Mouse (Mus musculus) lung, postnatal 4 days (tissue): ENCODE data around the gene Pus1.

ENCODE experiments used
- DNase-seq, 2 experiments: peaks; one replicate each; pipeline ENCODE4 v3.0.0; 2021

Pus1 gene

GRCm38 (mm10) chr5:110779998-110780760, at the start of gene Pus1:
Pus1 (minus strand) TSS chr5:110780659.
- peak; percentile 95 to 96 for DNase-seq

- no peak for DNase-seq
Observed at GRCm38 (mm10) chr5:110827576-110827975, 47.1 kb upstream of the Pus1 start.

GRCm38 (mm10) chr5:110826781-110827495, 46.5 kb upstream of the Pus1 start:
- DNase-seq: no peak

DNA sequence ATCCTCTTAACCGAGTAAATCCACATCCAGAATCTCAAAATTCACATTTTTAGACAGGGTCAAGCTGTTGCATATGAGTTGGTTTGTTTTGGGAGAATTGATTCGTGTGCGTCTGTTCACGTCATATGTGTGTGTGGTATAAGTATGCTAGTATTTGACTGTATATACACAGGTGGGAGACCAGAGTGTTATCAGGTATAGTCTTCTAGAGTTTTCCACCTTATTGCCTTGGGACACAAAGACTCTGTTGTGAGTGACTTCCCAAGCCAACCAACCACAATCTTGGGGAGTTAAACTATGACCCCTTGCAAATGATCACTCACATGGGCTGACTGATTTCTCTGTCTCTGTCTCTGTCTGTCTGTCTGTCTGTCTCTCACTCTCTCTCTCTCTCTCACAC, 44.0 kb upstream of the Pus1 start:
- DNase-seq: no peak

- peak; percentile 99 to 100 for DNase-seq
Observed at GRCm38 (mm10) chr5:110809667-110810325, 29.3 kb upstream of the Pus1 start, which contains the start of gene Ulk1. Ulk1 (minus strand) TSS chr5:110810097.

- peak in 1 of 2 experiments; percentile 38 for DNase-seq
Observed at GRCm38 (mm10) chr5:110808821-110809666, 28.6 kb upstream of the Pus1 start.

DNA sequence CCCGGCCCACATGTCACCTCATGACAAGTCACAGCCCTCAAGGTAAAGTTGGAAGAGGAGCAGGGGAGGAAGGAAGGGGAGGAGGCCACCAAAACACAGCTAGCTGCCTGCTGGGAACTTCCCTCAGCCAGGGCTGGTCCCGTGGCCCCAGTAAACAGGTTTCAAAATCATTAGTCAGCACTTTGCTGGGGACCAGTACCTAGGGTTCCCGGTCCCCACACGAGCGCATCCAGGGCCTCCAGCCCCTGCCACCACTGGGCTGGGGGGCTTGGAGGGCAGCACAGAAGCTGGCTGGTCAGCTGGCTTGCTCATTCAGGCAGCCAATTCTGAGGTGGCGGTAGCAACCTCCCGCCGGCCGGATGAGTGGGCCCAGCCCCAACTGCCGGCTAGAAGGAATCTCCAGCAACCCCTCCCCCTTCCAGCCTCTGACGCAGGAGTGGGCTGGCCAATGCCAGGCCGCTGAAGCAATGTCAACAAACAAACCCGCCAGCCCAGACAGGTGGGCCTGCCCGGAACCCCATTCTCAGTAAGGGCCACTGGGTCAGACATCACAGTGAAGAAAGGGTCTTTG, 27.7 kb upstream of the Pus1 start:
- peak; percentile 92 to 93 for DNase-seq

DNA sequence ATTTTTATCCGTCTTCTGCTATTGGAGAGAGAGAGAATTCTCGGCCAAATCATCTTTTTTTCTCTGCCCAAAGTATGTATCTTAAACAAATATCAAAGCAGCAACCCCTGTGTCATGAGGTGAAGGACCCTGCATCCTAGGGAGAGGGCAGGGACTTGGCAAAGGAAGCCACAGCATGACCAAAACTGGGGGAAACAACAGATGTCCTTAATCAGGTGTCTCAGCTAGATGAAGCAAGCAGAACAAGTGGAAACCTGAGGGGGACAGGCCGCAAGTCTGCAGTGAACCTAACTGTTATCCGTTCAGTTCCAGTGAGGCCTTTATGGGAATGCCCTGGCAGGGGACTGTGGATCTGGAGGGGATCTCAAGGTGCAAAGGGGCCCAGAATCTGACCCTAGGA, 27.0 kb upstream of the Pus1 start:
- DNase-seq: no peak

GRCm38 (mm10) chr5:110806676-110807075, 26.2 kb upstream of the Pus1 start:
- no peak for DNase-seq

- no peak for DNase-seq
Observed at GRCm38 (mm10) chr5:110806154-110806553, 25.7 kb upstream of the Pus1 start.

- DNase-seq: no peak
Observed at GRCm38 (mm10) chr5:110804012-110804743, 23.7 kb upstream of the Pus1 start.

GRCm38 (mm10) chr5:110802809-110803208, 22.4 kb upstream of the Pus1 start:
- DNase-seq: no peak

DNA sequence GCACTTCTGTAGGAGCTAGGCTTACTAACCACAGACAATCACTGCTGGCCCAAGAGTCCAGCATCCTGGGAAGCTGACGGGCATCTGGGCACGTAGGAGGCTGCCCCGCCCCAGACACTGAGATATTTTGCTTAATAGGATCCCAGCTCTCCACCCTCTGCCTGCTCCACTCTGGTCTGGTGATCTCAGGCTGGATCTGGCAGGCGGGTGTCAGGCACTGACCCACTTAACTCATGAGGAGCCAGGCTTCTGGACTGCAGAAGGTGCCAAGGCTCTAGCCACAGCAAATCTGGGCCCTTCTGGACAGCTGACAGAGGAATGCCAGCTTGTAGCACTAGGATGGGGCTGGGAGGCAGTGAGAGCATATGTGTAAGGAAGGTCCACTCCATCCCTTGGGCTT, 21.7 kb upstream of the Pus1 start:
- no peak for DNase-seq

DNA sequence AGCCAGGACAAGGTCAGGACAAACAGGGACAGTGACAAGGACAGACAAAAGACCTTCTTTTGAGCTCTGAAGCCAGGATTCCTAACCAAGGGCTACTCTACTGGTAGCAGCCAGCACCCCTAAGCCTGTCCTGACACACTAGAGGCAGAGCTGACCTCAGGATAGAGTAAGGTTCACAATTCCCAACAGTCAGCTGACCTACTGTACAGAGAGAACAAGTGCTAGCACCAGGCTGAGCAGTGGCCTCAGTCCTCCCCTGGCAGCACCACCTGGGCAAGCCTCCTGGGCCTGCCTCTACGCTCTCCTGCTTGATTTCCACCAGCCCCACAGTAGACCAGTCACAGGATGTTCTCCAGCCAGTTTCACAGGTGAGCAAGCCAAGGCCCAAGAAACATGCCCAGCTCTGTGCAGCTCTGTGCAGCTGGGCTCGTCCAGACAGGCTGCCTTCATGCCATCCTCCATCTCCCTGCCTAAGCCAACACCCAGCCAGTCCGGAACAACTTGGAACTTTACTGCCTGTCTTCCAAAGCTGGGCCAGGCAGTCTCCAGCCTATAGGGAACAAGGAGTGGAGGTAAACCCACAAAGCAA, 20.7 kb upstream of the Pus1 start:
- DNase-seq: no peak

GRCm38 (mm10) chr5:110797696-110798095, 17.2 kb upstream of the Pus1 start:
- peak in 1 of 2 experiments; percentile 39 for DNase-seq

- DNase-seq: no peak
Observed at GRCm38 (mm10) chr5:110794363-110794762, 13.9 kb upstream of the Pus1 start.

DNA sequence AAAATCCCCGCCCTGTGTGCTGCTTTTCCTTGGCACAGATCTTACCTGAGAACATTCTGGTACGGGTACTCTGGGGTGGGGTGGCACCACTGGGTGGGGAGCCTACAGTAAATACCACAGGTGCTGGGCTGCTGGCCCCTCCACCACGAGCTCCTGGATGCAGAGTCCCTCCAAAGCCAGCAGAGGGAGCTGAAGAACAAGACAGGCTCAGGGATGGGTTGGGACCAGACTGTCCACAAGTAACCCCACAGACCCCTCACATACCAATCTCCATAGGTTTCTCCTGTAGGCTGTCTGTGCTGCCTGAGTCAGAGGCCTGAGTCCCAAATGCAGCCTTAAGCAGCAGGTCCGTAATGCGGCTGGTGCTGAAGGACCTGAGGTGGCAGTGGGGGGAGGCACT, 8.2 kb upstream of the Pus1 start:
- peak in 1 of 2 experiments; percentile 62 for DNase-seq

DNA sequence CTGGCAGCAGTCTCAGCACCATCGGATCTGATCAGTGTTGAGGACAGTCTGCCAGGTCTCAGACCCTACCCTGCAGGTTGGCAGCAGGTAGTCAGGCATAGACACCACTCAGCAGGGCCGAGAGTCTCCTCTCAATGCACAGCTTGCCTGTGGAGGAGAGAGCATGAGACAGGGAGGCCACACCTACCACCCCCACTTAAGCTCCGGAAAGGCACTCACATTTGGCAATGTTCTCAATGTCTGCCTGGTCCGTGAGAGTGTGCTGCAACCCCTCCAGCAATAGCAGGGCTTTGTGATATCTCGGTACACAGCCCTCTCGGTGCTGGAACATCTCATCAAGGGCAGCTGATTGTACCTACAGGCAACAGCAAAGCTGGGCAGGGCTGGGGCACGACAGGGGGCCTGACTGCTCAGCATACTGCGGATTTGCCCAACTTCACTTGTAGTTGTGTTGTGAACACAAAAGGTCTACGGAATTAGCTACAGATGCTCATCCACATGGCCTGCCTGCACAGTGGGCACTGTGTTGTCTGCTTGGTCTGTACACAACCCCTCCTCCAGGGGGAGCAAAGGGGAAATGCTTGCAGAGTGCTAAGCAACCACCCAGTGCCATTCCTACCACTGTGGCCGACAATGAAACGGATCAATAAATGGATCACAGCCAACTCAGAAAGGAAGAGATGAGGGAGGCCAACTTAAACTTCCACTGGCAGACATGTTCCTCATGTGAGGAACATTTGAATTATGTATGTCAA, 5.8 kb upstream of the Pus1 start:
- DNase-seq: no peak

DNA sequence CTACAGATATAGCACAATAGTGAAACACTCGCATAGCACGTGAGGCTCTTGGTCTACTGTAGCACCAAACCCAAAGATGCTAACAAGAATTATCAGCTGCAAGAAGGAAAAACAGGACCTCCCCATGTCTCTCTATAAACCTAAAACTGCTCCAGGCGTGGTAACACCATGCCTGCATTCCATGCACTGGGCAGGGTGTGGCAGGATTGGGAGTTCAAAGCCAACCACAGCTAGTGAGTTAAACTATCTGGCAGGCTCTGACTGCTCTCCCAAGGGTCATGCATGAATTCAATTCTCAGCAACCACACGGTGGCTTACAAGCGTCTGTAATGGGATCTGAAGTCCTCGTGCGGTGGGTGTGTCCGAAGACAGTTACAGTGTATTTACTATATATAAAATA, 2.7 kb upstream of the Pus1 start:
- DNase-seq: no peak

GRCm38 (mm10) chr5:110781529-110782238, 1.2 kb upstream of the Pus1 start:
- DNase-seq: no peak
